Mouse (Mus musculus): ENCODE data around the gene Cabp4. TPM values are rescaled to one million over a fixed set of nuclear protein-coding genes. Genes with fewer than 3 reads are reported as not detected.

Cabp4 gene
- 0.10 TPM for polyA plus RNA-seq (2012; fragmentation: generic; extraction: Trizol)

- Histone ChIP-seq H3K79me2 (ENCODE audit: control insufficient read depth, insufficient read depth) (peaks cover 2% of the 10 kb centered on the region), H3K4me3 (no peak within 1 kb of the TSS), H3ac (ENCODE audit: control insufficient read depth, insufficient read length) (no peak within 1 kb of the TSS), H3K36me3 (ENCODE audit: control insufficient read depth, insufficient read depth) (no peaks in the 10 kb centered on the region), H3K27me3 (ENCODE audit: control insufficient read depth, insufficient read depth, insufficient read length) (no peaks in the 10 kb centered on the region), H3K4me2 (ENCODE audit: low read depth) (no peak within 1 kb of the TSS)
- no peak for TF ChIP-seq MAX (IDR thresholded peaks at IDR 0.05; ENCODE audit: low read depth)
- TF ChIP-seq E2F4 (IDR thresholded peaks at IDR 0.05; ENCODE audit: insufficient read depth) = no peak
- TF ChIP-seq MYOD1 (IDR thresholded peaks at IDR 0.05; ENCODE audit: control insufficient read depth in 1 of 3, insufficient read length in 2 of 3, low read depth in 2 of 3) = no peak
These were observed at the start of gene Cabp4 for GRCm38 (mm10) chr19:4143759-4144268. Gene Cabp4 (minus strand): TSS chr19:4144033.

- peaks cover 18% of the 10 kb centered on the region for H3K79me2 ChIP-seq (ENCODE audit: control insufficient read depth, insufficient read depth)
- peaks cover 23% of the 10 kb centered on the region for H3K36me3 ChIP-seq (ENCODE audit: control insufficient read depth, insufficient read depth)
- peak overlapping the region; percentile 73 for H3ac ChIP-seq (ENCODE audit: control insufficient read depth, insufficient read length)
- peak overlapping the region; percentile 94 for H3K4me3 ChIP-seq
- peak overlapping the region; percentile 99 for H3K4me2 ChIP-seq (ENCODE audit: low read depth)
- no peaks in the 10 kb centered on the region for H3K27me3 ChIP-seq (ENCODE audit: control insufficient read depth, insufficient read depth, insufficient read length)
- no peak for TF ChIP-seq E2F4 (IDR thresholded peaks at IDR 0.05; ENCODE audit: insufficient read depth)
These were observed 49.3 kb upstream of the Cabp4 start for GRCm38 (mm10) chr19:4193129-4193528.

GRCm38 (mm10) chr19:4192251-4192985 is 48.6 kb upstream of the Cabp4 start:
- Histone ChIP-seq H3K4me3 (peak overlapping the region; percentile 94), H3ac (ENCODE audit: control insufficient read depth, insufficient read length) (peak overlapping the region; percentile 73), H3K27me3 (ENCODE audit: control insufficient read depth, insufficient read depth, insufficient read length) (no peaks in the 10 kb centered on the region), H3K79me2 (ENCODE audit: control insufficient read depth, insufficient read depth) (peaks cover 18% of the 10 kb centered on the region), H3K4me2 (ENCODE audit: low read depth) (peak overlapping the region; percentile 99), H3K36me3 (ENCODE audit: control insufficient read depth, insufficient read depth) (peaks cover 21% of the 10 kb centered on the region)
- no peak for TF ChIP-seq MYOG (IDR thresholded peaks at IDR 0.05; ENCODE audit: control insufficient read depth in 1 of 3, insufficient read depth in 1 of 3, insufficient read length in 2 of 3, low read depth in 2 of 3)
- TF ChIP-seq MYOD1 (IDR thresholded peaks at IDR 0.05; ENCODE audit: control insufficient read depth in 1 of 3, insufficient read length in 2 of 3, low read depth in 2 of 3) = no peak
- TF ChIP-seq POLR2A (IDR thresholded peaks at IDR 0.05; ENCODE audit: insufficient read length, low read depth) = no peak
- no peak for TF ChIP-seq USF1 (IDR thresholded peaks at IDR 0.05; ENCODE audit: low read depth)
- no peak for TF ChIP-seq MAX (IDR thresholded peaks at IDR 0.05; ENCODE audit: low read depth)
- no peak for TF ChIP-seq SRF (IDR thresholded peaks at IDR 0.05; ENCODE audit: control insufficient read depth, insufficient read length, low read depth)
- TF ChIP-seq REST (IDR thresholded peaks at IDR 0.05; ENCODE audit: insufficient read depth, insufficient read length) = no peak
- TF ChIP-seq POLR2AphosphoS2 (IDR thresholded peaks at IDR 0.05; ENCODE audit: insufficient read length, low read depth) = no peak
- TF ChIP-seq E2F4 (IDR thresholded peaks at IDR 0.05; ENCODE audit: insufficient read depth) = no peak
- TF ChIP-seq TCF3 (IDR thresholded peaks at IDR 0.05; ENCODE audit: insufficient read length, low read depth) = no peak

GRCm38 (mm10) chr19:4191528-4192250 is 47.9 kb upstream of the Cabp4 start, which contains the start of gene Ppp1ca:
Gene Ppp1ca (plus strand): TSS chr19:4192065.
- Histone ChIP-seq H3K4me2 (ENCODE audit: low read depth) (peak within 1 kb of the TSS; percentile 99), H3K27me3 (ENCODE audit: control insufficient read depth, insufficient read depth, insufficient read length) (no peaks in the 10 kb centered on the region), H3K79me2 (ENCODE audit: control insufficient read depth, insufficient read depth) (peaks cover 18% of the 10 kb centered on the region), H3K36me3 (ENCODE audit: control insufficient read depth, insufficient read depth) (peaks cover 18% of the 10 kb centered on the region), H3K4me3 (peak within 1 kb of the TSS; percentile 94), H3ac (ENCODE audit: control insufficient read depth, insufficient read length) (peak within 1 kb of the TSS; percentile 73)
- TF ChIP-seq POLR2A (IDR thresholded peaks at IDR 0.05; ENCODE audit: insufficient read length, low read depth) (peak; percentile 90), POLR2AphosphoS2 (IDR thresholded peaks at IDR 0.05; ENCODE audit: insufficient read length, low read depth) (peak; percentile 91), E2F4 (IDR thresholded peaks at IDR 0.05; ENCODE audit: insufficient read depth) (no peak), MYOD1 (IDR thresholded peaks at IDR 0.05; ENCODE audit: control insufficient read depth in 1 of 3, insufficient read length in 2 of 3, low read depth in 2 of 3) (peak in 1 of 3 experiments; percentile 7), MAX (IDR thresholded peaks at IDR 0.05; ENCODE audit: low read depth) (no peak)

GRCm38 (mm10) chr19:4190831-4191334 is 47.0 kb upstream of the Cabp4 start, which contains the start of gene Tbc1d10c:
Gene Tbc1d10c (minus strand): TSS chr19:4191284.
- Histone ChIP-seq H3ac (ENCODE audit: control insufficient read depth, insufficient read length) (peak within 1 kb of the TSS; percentile 73), H3K4me3 (peak within 1 kb of the TSS; percentile 94), H3K79me2 (ENCODE audit: control insufficient read depth, insufficient read depth) (peaks cover 18% of the 10 kb centered on the region), H3K27me3 (ENCODE audit: control insufficient read depth, insufficient read depth, insufficient read length) (no peaks in the 10 kb centered on the region), H3K4me2 (ENCODE audit: low read depth) (peak within 1 kb of the TSS; percentile 75), H3K36me3 (ENCODE audit: control insufficient read depth, insufficient read depth) (peaks cover 16% of the 10 kb centered on the region)
- TF ChIP-seq MYOG (IDR thresholded peaks at IDR 0.05; ENCODE audit: control insufficient read depth in 1 of 3, insufficient read depth in 1 of 3, insufficient read length in 2 of 3, low read depth in 2 of 3) = no peak
- TF ChIP-seq MYOD1 (IDR thresholded peaks at IDR 0.05; ENCODE audit: control insufficient read depth in 1 of 3, insufficient read length in 2 of 3, low read depth in 2 of 3) = no peak
- TF ChIP-seq TCF12 (IDR thresholded peaks at IDR 0.05; ENCODE audit: insufficient read depth, poor library complexity, severe bottlenecking) = no peak
- no peak for TF ChIP-seq CEBPB (IDR thresholded peaks at IDR 0.05; ENCODE audit: insufficient read depth, poor library complexity, severe bottlenecking)
- no peak for TF ChIP-seq REST (IDR thresholded peaks at IDR 0.05; ENCODE audit: insufficient read depth, insufficient read length)
- no peak for TF ChIP-seq POLR2A (IDR thresholded peaks at IDR 0.05; ENCODE audit: insufficient read length, low read depth)
- TF ChIP-seq E2F4 (IDR thresholded peaks at IDR 0.05; ENCODE audit: insufficient read depth) = no peak
- no peak for TF ChIP-seq SRF (IDR thresholded peaks at IDR 0.05; ENCODE audit: control insufficient read depth, insufficient read length, low read depth)
- no peak for TF ChIP-seq POLR2AphosphoS2 (IDR thresholded peaks at IDR 0.05; ENCODE audit: insufficient read length, low read depth)
- no peak for TF ChIP-seq MAX (IDR thresholded peaks at IDR 0.05; ENCODE audit: low read depth)
- TF ChIP-seq TCF3 (IDR thresholded peaks at IDR 0.05; ENCODE audit: insufficient read length, low read depth) = no peak
- no peak for TF ChIP-seq USF1 (IDR thresholded peaks at IDR 0.05; ENCODE audit: low read depth)
